Mouse (Mus musculus) embryonic facial prominence, embryonic 14.5 days (tissue): Measurements from ENCODE around the gene Kif5c. TPM values are rescaled to one million over a fixed set of nuclear protein-coding genes. Genes with fewer than 3 reads are reported as not detected.

Experiments used
- ATAC-seq: fragments of 200-750 bp; cut with Nextera tagmentation; 2 replicates; pipeline ENCODE4 v1.8.0; 2017; ENCODE audit warnings: low read depth, moderate number of reproducible peaks, moderate TSS enrichment
- DNase-seq: peaks from one replicate; pipeline ENCODE4 v3.0.0-alpha.2; 2015; ENCODE audit warnings: low spot score
- H3K27ac ChIP-seq: fragments of 300-500 bp; sonication (generic); replicated peaks from 2 replicates; pipeline ENCODE4 v1.5.1; 2014; ENCODE audit warnings: low read depth, mild to moderate bottlenecking, low read length, moderate library complexity
- H3K27me3 ChIP-seq: fragments of 300-500 bp; sonication (generic); replicated peaks from 2 replicates; pipeline ENCODE4 v1.6.1; 2014; ENCODE audit warnings: low read length; ENCODE audit not compliant: control insufficient read depth, insufficient read depth
- H3K36me3 ChIP-seq: fragments of 300-500 bp; sonication (generic); 2 replicates; pipeline ENCODE4 v1.6.1; 2014; ENCODE audit warnings: low read length, mixed read lengths; ENCODE audit not compliant: control insufficient read depth, insufficient read depth
- H3K4me1 ChIP-seq: fragments of 300-500 bp; sonication (generic); 2 replicates; pipeline ENCODE4 v1.6.1; 2014; ENCODE audit warnings: antibody characterized with exemption, low read length; ENCODE audit not compliant: control insufficient read depth, insufficient read depth
- H3K4me2 ChIP-seq: fragments of 300-500 bp; sonication (generic); 2 replicates; pipeline ENCODE4 v1.6.1; 2014; ENCODE audit warnings: low read depth, mild to moderate bottlenecking, low read length, moderate library complexity, mixed read lengths
- H3K4me3 ChIP-seq: fragments of 300-500 bp; sonication (generic); 2 replicates; pipeline ENCODE4 v1.5.1; 2014; ENCODE audit warnings: low read depth, mild to moderate bottlenecking, low read length
- H3K9ac ChIP-seq: fragments of 300-500 bp; sonication (generic); 2 replicates; pipeline ENCODE4 v1.6.1; 2014; ENCODE audit warnings: low read depth, mild to moderate bottlenecking, low read length, moderate library complexity, mixed read lengths
- H3K9me3 ChIP-seq: fragments of 300-500 bp; sonication (generic); 2 replicates; pipeline ENCODE4 v1.6.1; 2016; ENCODE audit warnings: low read length; ENCODE audit not compliant: control insufficient read depth
- WGBS: fragments of 180-500 bp; shearing (Covaris S2); extraction: QIAGEN DNeasy Blood & Tissue Kit; methylation state at CpG from one replicate; pipeline ENCODE4 v1.1.7; 2014; 5-methylcytosine and 5-hydroxymethylcytosine counted together
- polyA plus RNA-seq: library from polyadenylated mRNA; unstranded; fragments of >200 nt; fragmentation: Nextera tagmentation; extraction: Ambion mirVana; gene quantifications from 2 replicates; pipeline ENCODE4 v1.2.1, GENCODE M21; 2014

Kif5c gene
- polyA plus RNA-seq: 12.1 and 13.6 TPM in 2 replicates

GRCm38 (mm10) chr2:49618829-49619718 is at the start of gene Kif5c:
Gene Kif5c, plus strand, starts transcription at chr2:49619298.
- Histone ChIP-seq H3K9ac (peak within 1 kb of the TSS; percentile 69), H3K4me3 (peak within 1 kb of the TSS; percentile 75), H3K36me3 (no peaks in the 10 kb centered on the region), H3K4me2 (peak within 1 kb of the TSS; percentile 92), H3K4me1 (peaks cover 12% of the 10 kb centered on the region), H3K27me3 (no peaks in the 10 kb centered on the region), H3K27ac (no peak within 1 kb of the TSS; the same call in 1 of the 2 replicates), H3K9me3 (no peaks in the 10 kb centered on the region; the same call in 1 of the 2 replicates)
- ATAC-seq (peak; percentile 97), DNase-seq (peak; percentile 94)
- WGBS: 8% methylated on average over 34 of the region's 54 CpGs

DNA sequence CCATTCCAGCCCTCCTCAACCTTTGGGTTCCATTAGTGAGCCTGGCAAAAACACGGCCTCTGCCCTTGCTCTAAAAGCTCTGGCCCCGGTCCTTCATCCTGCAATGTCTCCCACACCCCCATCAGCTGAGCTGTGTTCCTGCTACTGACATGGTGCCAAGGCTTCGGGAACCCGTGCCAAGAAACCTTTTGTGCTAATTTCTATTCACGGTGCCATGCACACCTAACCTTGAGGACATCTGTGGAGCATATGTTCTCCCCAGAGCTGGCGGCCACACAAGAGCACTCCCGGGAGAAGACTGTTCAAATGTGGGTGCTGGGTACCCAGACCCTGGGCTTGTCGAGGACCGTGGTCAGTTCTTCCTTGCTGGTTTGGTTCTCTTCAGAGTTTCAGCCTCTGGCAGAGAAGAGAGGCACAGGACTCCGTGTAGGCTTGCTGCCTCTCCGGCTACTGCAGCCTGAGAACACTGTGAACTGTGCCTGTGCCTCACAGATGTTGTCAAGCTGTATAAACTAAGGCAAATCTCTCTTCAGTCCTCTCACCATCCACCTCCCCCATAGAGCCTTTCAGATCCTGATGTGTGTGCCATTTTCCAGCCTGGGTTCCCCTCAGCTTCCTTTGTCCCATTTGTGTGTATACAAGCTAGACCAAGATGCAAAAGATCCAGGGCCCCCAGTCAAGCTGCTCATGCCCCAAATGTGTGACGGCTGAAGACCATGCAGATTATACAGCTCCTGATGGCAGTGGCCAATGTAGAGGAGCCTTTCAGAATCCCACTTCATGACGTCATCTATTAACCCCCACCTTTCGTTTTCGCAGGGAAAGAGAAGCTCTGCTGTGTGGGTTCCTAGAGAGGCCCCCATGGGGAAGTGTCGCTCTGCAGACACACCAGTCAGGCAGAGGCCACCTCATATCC is 49.0 kb upstream of the Kif5c start:
- H3K4me1 ChIP-seq: peaks cover 12% of the 10 kb centered on the region; the same call in 1 of the 2 replicates
- H3K27me3 ChIP-seq: no peaks in the 10 kb centered on the region
- WGBS: 40% methylated on average over 16 of the region's 16 CpGs
- H3K4me3 ChIP-seq: no peak overlapping the region
- DNase-seq (peak; percentile 54), ATAC-seq (peak; percentile 60)
- peak overlapping the region; percentile 45 for H3K27ac ChIP-seq
- no peaks in the 10 kb centered on the region for H3K9me3 ChIP-seq
- H3K9ac ChIP-seq: 0 out of 2 replicates have a peak overlapping the region, but pooled peaks have one; percentile 9
- H3K36me3 ChIP-seq: no peaks in the 10 kb centered on the region
- peak overlapping the region; percentile 31 for H3K4me2 ChIP-seq

GRCm38 (mm10) chr2:49570778-49571101 is 48.4 kb upstream of the Kif5c start:
- DNase-seq (no peak), ATAC-seq (peak; percentile 31; the same call in 1 of the 2 replicates)
- 37% methylated on average over 6 of the region's 6 CpGs for WGBS
- Histone ChIP-seq H3K36me3 (no peaks in the 10 kb centered on the region), H3K4me1 (peaks cover 12% of the 10 kb centered on the region; the same call in 1 of the 2 replicates), H3K27me3 (no peaks in the 10 kb centered on the region), H3K4me3 (no peak overlapping the region), H3K27ac (no peak overlapping the region), H3K4me2 (peak overlapping the region; percentile 3; the same call in 1 of the 2 replicates), H3K9ac (no peak overlapping the region), H3K9me3 (no peaks in the 10 kb centered on the region)

- 62% methylated on average over 11 of the region's 11 CpGs for WGBS
Observed at GRCm38 (mm10) chr2:49571159-49571920, 47.8 kb upstream of the Kif5c start.

DNA sequence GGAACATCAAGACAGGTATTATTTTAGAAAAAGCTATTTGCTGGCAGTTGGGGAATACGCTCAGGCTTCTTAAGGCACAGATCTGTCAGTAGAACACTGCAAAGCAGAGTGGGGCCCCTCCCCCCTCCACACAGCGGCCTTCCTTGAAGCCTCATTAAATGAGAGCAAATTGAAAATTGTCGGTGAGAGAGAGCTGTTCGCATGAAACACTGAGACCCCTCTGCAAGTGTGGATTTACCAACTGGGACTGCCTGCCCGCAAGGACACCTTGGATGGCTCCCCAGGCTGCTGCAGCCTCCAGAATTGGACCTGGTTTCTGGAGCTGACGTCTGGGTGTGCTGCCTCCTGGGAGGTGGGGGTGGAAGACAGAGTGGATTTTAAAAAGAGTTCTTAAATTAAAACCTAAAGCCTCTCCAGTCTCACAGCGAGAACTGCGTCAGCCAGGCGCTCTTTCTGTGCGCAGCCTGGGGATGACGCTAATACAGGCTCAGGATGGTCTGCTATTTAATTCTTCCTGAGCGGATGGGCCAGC is 46.9 kb upstream of the Kif5c start:
- Histone ChIP-seq H3K4me1 (peaks cover 12% of the 10 kb centered on the region; the same call in 1 of the 2 replicates), H3K9ac (no peak overlapping the region), H3K4me2 (peak overlapping the region; percentile 43)

More at GRCm38 (mm10) chr2:49571159-49571920, 47.8 kb upstream of the Kif5c start:
- H3K4me2 ChIP-seq: no peak overlapping the region
- ATAC-seq: no peak
- H3K36me3 ChIP-seq: no peaks in the 10 kb centered on the region
- no peak overlapping the region for H3K27ac ChIP-seq
- no peaks in the 10 kb centered on the region for H3K9me3 ChIP-seq
- H3K4me3 ChIP-seq: no peak overlapping the region
- peaks cover 12% of the 10 kb centered on the region; the same call in 1 of the 2 replicates for H3K4me1 ChIP-seq
- DNase-seq: no peak
- H3K9ac ChIP-seq: no peak overlapping the region
- no peaks in the 10 kb centered on the region for H3K27me3 ChIP-seq

GRCm38 (mm10) chr2:49572684-49573083 is 46.4 kb upstream of the Kif5c start:
- H3K4me3 ChIP-seq: no peak overlapping the region
- 64% methylated on average over 9 of the region's 9 CpGs for WGBS
- peaks cover 12% of the 10 kb centered on the region; the same call in 1 of the 2 replicates for H3K4me1 ChIP-seq
- no peak overlapping the region for H3K27ac ChIP-seq
- no peaks in the 10 kb centered on the region for H3K36me3 ChIP-seq
- no peak for ATAC-seq
- no peaks in the 10 kb centered on the region for H3K9me3 ChIP-seq
- no peak overlapping the region for H3K9ac ChIP-seq
- DNase-seq: no peak
- H3K27me3 ChIP-seq: no peaks in the 10 kb centered on the region
- peak overlapping the region; percentile 43 for H3K4me2 ChIP-seq

More for the DNA sequence above, 46.9 kb upstream of the Kif5c start:
- no peaks in the 10 kb centered on the region for H3K27me3 ChIP-seq
- H3K36me3 ChIP-seq: no peaks in the 10 kb centered on the region
- DNase-seq (peak; percentile 56), ATAC-seq (peak; percentile 50; the same call in 1 of the 2 replicates)
- no peak overlapping the region for H3K4me3 ChIP-seq
- WGBS: 34% methylated on average over 12 of the region's 12 CpGs
- H3K9me3 ChIP-seq: no peaks in the 10 kb centered on the region
- H3K27ac ChIP-seq: no peak overlapping the region

DNA sequence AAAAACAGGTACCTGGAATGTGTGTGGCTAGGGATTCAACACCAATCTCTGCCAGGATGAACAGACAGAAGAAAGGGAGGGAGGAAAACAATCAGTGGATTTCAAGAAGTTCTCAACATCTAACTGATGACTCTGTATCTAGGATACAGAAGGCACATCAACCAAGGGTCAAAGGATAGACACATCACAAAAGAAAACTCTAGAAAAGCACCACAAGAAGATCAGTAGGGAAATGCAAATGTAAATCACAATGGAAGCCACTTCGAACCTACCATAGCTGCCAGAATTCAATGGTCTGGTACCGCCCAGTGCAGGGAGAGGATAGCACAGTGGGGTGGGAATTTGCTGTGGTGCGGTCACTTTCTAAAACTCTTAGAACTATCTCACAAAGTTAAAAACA is 45.8 kb upstream of the Kif5c start:
- DNase-seq (no peak), ATAC-seq (no peak)
- Histone ChIP-seq H3K4me1 (peaks cover 12% of the 10 kb centered on the region; the same call in 1 of the 2 replicates), H3K4me3 (no peak overlapping the region), H3K9ac (no peak overlapping the region), H3K27ac (no peak overlapping the region), H3K27me3 (no peaks in the 10 kb centered on the region), H3K36me3 (no peaks in the 10 kb centered on the region), H3K4me2 (no peak overlapping the region), H3K9me3 (no peaks in the 10 kb centered on the region)
- WGBS: 91% methylated on average over 3 of the region's 3 CpGs
